Mouse (Mus musculus) brain, embryonic 14.5 days (tissue): ENCODE data around the gene Evx2.

Experiments
- CTCF ChIP-seq: fragments of 200-500 bp; IDR thresholded peaks from 2 replicates; pipeline ENCODE4 v1.5.1; 2012; ENCODE audit warnings: inconsistent platforms, mild to moderate bottlenecking, moderate library complexity, borderline replicate concordance; ENCODE audit not compliant: insufficient read depth, insufficient read length; ENCODE audit errors: extremely low read depth
- POLR2A ChIP-seq: fragments of 200-500 bp; IDR thresholded peaks from 2 replicates; pipeline ENCODE4 v1.6.1; 2012; ENCODE audit warnings: mild to moderate bottlenecking, inconsistent platforms, borderline replicate concordance; ENCODE audit not compliant: poor library complexity, insufficient read depth, insufficient read length, severe bottlenecking; ENCODE audit errors: extremely low read depth

DNA sequence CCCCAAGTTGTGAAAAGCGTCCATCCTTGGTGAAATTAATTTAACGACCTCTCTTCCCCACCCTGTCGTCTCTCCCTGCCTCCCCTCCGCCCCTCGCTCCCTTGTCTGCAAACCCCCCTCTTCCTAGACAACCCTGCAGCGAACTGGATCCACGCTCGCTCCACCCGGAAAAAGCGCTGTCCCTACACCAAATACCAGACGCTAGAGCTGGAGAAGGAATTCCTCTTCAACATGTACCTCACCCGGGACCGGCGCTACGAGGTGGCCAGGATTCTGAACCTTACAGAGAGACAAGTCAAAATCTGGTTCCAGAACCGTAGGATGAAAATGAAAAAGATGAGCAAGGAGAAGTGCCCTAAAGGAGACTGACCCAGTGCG is 39.7 kb upstream of the Evx2 start:
- TF ChIP-seq POLR2A (no peak), CTCF (no peak)
